Mouse (Mus musculus) right cerebral cortex, postnatal 25 days (tissue): ENCODE data around the gene Cadm3.

Source experiments
- DNase-seq: peaks from one replicate; pipeline ENCODE4 v3.0.0; 2022

The Cadm3 gene

DNA sequence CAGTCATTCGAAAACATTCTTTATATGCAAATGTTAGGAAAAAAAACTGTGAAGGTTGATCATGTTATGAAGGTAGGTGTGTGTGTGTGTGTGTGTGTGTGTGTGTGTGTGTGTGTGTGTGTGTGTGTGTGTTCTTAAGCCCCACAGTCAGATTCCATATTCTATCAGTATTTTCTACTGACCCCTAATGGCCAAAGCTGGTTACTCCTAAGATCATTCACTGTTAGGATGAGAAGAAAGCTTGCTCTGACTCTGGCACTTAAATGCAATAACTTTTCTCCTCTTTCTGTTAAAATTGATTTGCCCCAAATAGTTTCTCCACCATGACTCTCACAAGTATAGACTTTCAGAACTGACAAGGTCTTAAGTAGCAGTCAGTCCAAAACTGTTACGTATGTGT is 10.8 kb downstream of the Cadm3 start:
- DNase-seq = no peak

GRCm38 (mm10) chr1:173355107-173355846 is 12.2 kb downstream of the Cadm3 start:
- no peak for DNase-seq

DNA sequence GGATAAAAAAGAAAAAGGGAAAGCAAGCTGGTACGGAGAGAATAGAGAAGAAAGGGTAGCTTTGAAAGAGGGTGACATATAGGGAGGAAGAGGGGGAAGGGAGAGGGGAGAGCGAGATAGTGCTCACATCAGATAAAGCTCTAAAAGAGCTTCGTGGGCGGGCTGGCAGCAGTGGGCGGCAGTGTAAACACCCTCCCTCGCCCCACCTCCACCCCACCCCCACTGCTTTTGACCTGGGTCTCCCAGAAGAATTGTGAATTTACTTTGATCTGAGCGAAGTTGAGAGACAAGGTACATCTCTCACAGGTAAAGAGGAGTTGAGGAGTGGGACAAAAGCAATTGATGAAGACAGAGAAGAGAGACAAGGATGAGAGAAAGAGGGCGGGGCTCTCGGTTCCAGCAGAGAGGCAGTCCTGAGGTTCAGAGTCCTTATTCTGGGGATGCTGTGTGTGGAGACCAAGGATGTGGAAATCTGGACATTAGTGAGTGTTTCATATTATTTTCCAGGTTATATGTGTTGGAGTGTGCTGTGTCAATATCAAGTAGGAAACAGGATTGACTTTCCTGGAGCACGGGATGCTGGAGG is 17.0 kb downstream of the Cadm3 start, which contains the start of gene Aim2:
Aim2 (plus strand) TSS at position 508 of the 586 bp plus-strand sequence.
- DNase-seq = no peak

DNA sequence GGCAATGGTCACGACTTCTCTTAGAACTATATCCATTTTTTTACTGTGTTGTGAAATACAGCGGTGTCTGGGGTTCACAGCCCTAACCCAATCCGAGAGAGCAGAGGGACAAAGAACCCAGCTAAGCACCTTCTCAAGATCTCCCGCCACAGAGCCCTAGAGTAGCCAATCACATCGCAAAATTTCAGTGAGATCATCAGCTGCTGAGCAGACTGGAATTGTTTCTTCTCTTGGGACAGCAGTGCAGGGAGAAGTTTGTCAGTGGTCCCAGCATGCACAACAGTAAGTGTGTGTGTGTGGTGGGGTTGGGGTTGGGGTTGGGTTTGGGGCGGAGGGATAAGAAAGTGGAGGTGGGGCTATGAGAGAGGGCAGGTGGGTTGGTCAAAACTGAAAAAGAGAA is 17.5 kb downstream of the Cadm3 start:
- DNase-seq = no peak

- no peak for DNase-seq
Measured at GRCm38 (mm10) chr1:173349192-173349591, 18.3 kb downstream of the Cadm3 start.

DNA sequence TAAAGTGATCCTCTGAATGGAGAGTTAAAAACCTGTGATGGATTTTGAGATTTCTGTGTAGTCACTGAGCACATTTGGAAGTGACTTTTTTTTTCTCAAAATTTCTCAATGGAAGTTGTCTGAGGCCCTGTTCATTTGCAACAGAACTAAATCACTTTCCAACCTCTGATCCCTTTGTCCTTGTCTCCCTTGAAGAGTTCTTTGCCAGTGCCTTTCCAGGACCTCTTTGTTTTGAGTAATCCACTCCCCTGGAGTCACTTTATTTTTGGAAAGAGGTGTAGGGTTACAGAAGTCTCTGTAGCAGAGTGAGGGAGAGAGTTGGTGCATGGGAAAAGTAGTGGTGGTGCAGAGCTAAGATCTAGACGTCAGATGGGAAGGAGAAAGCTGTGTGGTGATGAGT is 19.0 kb downstream of the Cadm3 start:
- DNase-seq = no peak

GRCm38 (mm10) chr1:173345112-173345511 is 22.4 kb downstream of the Cadm3 start:
- no peak for DNase-seq

- DNase-seq = no peak
Measured at GRCm38 (mm10) chr1:173343934-173344333, 23.6 kb downstream of the Cadm3 start.

- no peak for DNase-seq
Measured at GRCm38 (mm10) chr1:173342425-173342824, 25.1 kb downstream of the Cadm3 start.

DNA sequence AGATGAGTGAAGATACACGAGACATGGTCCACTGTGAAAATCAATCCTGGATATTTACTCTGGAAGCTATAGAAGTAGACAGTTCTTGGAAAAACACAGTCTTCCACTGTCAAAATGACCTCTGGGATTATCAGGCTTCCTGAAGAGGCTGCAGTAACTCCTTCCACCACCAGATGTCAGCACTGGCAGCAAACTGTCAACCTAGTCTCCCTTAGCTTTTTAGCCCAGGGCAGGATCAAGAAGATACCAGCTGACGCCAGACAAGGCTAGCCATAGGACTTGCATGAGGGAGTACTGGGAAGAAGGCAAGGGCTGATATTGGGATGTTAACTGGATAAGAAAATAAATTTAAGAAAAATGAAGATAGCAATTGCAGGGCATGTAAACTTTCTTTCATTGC is 28.0 kb downstream of the Cadm3 start:
- DNase-seq = no peak

DNA sequence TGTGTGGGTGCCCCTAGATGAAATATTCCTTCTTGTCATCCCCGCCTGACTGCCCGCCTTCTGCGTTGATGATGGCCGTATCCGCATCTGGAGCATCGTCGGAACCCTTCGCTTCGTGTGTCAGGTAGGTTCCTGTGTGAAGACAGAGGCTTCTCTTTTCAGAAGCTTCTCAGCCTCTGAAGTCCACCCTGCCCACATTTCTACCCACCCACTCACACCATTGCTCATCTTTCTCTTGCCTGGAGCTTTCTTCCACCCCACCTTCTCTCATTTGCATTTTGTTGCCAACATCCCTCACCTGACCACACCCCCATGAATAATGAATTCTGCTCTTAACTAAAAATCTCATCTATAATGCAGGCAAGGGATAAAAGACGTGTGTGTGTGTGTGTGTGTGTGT is 30.5 kb downstream of the Cadm3 start:
- DNase-seq = no peak

GRCm38 (mm10) chr1:173335903-173336302 is 31.6 kb downstream of the Cadm3 start:
- DNase-seq = no peak

DNA sequence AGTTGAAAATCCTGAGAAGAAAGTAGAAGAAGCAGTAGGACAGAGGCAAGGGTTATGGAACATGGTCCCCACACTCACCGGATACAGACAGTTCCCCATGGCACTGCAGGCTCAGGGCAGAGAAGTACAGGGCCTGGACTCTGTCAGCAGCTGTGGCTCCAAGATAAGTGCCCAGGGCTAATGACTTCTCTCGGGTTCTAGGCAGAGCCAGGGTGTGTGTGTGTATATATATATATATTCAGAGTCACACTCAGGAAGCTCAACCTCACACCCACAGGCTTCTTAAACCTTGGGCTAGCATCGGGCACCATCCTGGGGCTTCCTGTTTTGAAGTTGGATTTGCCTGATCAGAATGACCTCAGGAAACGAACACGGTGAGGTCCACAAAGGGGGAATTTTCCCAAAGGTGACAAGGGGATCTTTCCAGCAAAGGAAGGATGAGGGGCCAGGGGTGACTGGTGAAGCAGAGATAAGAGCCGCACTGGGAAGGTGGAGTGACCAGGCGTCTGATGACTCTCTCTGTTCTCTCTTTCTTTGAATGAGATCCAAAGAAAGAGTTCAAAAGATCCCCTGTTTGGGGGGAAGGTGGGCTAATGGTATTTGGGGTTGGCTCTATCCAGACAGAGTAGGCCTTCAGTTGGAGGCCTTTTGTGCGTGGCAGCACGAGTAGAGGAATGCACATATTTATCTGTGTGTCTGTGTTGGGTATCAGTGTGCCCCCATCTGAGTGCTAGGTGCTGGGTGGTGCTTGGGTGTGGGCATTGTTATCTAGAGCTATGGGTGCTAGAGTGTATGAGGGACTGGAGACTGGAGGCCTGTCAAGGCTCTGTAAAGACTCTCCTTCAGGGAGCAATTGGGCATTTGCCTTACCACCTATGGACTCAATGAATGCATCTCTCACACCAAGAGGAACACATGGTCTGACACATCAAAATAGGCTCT is 33.9 kb downstream of the Cadm3 start, which contains the start of gene Ackr1:
Ackr1 (minus strand) TSS at position 439 of the 942 bp plus-strand sequence.
- no peak for DNase-seq

DNA sequence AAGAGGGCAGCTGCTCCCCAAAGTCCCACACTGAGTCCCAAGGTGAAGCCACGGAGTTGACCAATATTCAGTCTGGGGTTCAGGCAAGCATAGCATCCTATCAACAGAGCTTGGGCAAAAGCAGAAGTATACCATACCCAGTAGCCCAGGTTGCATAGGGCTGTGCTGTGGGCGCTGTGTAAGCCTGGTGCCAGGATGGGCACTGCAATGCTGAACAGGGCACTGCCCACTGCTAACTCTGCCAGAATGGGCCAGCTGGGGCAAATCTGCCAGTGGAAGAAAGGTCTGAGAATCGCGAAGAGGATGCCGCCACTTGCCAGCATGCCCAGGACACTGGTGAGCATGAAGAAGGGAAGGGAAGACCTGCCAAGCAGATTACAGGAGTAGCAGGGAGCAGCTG is 35.1 kb downstream of the Cadm3 start:
- DNase-seq = no peak

GRCm38 (mm10) chr1:173329743-173330142 is 37.8 kb downstream of the Cadm3 start:
- DNase-seq = no peak

DNA sequence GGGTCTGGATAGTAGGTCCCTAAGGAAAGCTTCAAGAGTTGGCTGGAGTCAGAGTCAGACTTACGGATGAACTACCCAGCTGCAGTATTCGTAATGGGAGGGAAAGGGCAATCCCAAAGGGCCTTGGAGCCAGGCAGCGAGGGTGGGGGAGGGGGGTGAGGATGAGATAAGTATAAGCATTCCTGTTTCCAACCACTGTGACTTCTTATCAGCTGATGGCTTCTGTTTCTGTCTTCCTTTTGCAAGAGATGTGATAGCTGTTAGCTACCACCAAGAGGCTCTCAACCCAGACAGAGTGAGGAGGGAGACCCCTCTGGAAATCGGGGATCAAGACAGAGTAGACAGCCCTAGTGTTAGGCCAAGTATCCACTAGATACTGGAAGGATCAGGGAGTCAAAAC is 38.3 kb downstream of the Cadm3 start:
- no peak for DNase-seq

GRCm38 (mm10) chr1:173328446-173328845 is 39.0 kb downstream of the Cadm3 start:
- DNase-seq = no peak

DNA sequence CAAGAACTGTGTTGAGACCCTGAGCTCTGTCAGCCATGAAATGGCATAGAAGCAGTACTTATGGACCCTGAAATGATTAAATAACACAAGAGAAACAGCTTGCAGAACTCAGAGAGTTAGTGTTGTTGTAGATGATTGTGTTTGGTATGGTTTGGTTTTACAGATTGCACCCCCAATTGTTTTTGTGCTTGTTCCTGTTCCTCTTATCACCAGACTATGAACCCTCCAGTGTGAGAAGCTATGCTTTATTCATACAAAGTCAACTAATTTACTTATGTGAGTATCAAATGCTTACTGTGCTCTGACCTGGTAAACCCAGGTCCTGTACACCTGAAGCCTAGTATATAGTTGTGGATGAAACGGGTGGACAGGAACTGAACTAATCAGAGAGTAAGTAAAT is 40.9 kb downstream of the Cadm3 start:
- no peak for DNase-seq

DNA sequence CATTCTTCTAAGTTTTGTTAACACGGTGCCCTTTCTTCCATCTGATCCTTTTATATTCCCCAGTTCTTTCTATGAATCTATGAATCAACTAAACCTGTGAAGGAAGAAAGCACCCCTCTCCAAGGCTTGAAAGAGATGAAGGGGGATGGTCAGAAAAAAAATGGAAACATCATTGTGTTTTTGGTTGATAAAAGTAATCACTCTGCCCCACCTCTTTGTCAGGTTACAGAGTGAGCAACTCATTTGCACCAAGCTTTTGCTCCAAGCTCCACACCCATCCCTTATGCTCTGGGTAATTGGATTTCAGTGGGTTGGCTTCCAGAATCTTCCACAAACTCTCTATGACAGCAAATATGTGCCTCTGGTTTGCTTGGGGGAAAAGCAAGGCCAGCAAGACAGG is 42.1 kb downstream of the Cadm3 start:
- DNase-seq = no peak

GRCm38 (mm10) chr1:173324961-173325360 is 42.5 kb downstream of the Cadm3 start:
- no peak for DNase-seq

- no peak for DNase-seq
Measured at GRCm38 (mm10) chr1:173323839-173324585, 43.5 kb downstream of the Cadm3 start.

DNA sequence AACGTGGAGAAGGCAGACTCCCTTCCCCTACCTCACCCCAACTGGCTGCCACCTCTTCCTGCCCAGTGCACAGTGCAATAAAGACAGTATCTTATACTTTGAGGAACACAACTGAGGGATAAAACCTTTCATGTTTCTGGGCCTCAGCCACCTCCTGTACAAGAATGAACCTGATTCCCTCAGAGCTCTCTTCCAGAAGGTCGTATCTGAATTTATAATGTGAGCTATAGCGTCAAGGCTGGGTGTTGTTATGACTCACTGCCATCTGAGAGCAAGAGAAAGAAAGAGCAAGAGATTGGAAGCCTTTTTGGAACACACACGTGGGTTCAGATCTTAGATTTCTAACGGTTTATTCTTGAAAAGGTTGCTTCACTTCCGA is 45.3 kb downstream of the Cadm3 start:
- no peak for DNase-seq
